Mouse (Mus musculus): ENCODE results near the gene Nrn1. TPM values are rescaled to one million over a fixed set of nuclear protein-coding genes. Genes with fewer than 3 reads are reported as not detected.

Nrn1 gene
- total RNA-seq (2023): not detected

GRCm38 (mm10) chr13:36734731-36735571 lies at the start of gene Nrn1:
Nrn1 (minus strand) TSS chr13:36735131.

Data from neutrophil, adult 83 days (primary cell).